Mouse (Mus musculus): ENCODE data around the gene Ilf3.

Gene Ilf3

GRCm38 (mm10) chr9:21401042-21401441 is 33.4 kb downstream of the Ilf3 start:
- DNase-seq (ENCODE audit: extremely low read depth, low read depth) = no peak

GRCm38 (mm10) chr9:21402764-21403253 is 35.1 kb downstream of the Ilf3 start:
- no peak for DNase-seq (ENCODE audit: extremely low read depth, low read depth)

- no peak for DNase-seq (ENCODE audit: extremely low read depth, low read depth)
Observed at GRCm38 (mm10) chr9:21403745-21404144, 36.1 kb downstream of the Ilf3 start.

- DNase-seq (ENCODE audit: extremely low read depth, low read depth) = no peak
Observed at GRCm38 (mm10) chr9:21405525-21405924, 37.9 kb downstream of the Ilf3 start.

GRCm38 (mm10) chr9:21407951-21408350 is 40.3 kb downstream of the Ilf3 start:
- DNase-seq (ENCODE audit: extremely low read depth, low read depth) = no peak

GRCm38 (mm10) chr9:21408624-21409023 is 41.0 kb downstream of the Ilf3 start:
- DNase-seq (ENCODE audit: extremely low read depth, low read depth) = no peak

- peak; percentile 63 for DNase-seq (ENCODE audit: extremely low read depth, low read depth)
Observed at GRCm38 (mm10) chr9:21409592-21410317, 42.1 kb downstream of the Ilf3 start.

- peak; percentile 97 for DNase-seq (ENCODE audit: extremely low read depth, low read depth)
Observed at GRCm38 (mm10) chr9:21411669-21412550, 44.2 kb downstream of the Ilf3 start, which contains the start of gene Qtrt1. Gene Qtrt1, plus strand, starts transcription at chr9:21411837.

- DNase-seq (ENCODE audit: extremely low read depth, low read depth) = no peak
Observed at GRCm38 (mm10) chr9:21417866-21418265, 50.2 kb downstream of the Ilf3 start.

- DNase-seq (ENCODE audit: extremely low read depth, low read depth) = no peak
Observed at GRCm38 (mm10) chr9:21419646-21420045, 52.0 kb downstream of the Ilf3 start.

- peak; percentile 100 for DNase-seq (ENCODE audit: extremely low read depth, low read depth)
Observed at GRCm38 (mm10) chr9:21424631-21425555, 57.2 kb downstream of the Ilf3 start, which contains the start of gene Dnm2. Gene Dnm2, plus strand, starts transcription at chr9:21424908.

- no peak for DNase-seq (ENCODE audit: extremely low read depth, low read depth)
Observed at GRCm38 (mm10) chr9:21425556-21425945, 57.9 kb downstream of the Ilf3 start.

GRCm38 (mm10) chr9:21426013-21426412 is 58.3 kb downstream of the Ilf3 start:
- peak; percentile 75 for DNase-seq (ENCODE audit: extremely low read depth, low read depth)

- no peak for DNase-seq (ENCODE audit: extremely low read depth, low read depth)
Observed at GRCm38 (mm10) chr9:21426525-21426924, 58.9 kb downstream of the Ilf3 start.

GRCm38 (mm10) chr9:21427773-21428172 is 60.1 kb downstream of the Ilf3 start:
- no peak for DNase-seq (ENCODE audit: extremely low read depth, low read depth)

GRCm38 (mm10) chr9:21428178-21428577 is 60.5 kb downstream of the Ilf3 start:
- DNase-seq (ENCODE audit: extremely low read depth, low read depth) = no peak

GRCm38 (mm10) chr9:21430724-21431123 is 63.1 kb downstream of the Ilf3 start:
- DNase-seq (ENCODE audit: extremely low read depth, low read depth) = no peak

- DNase-seq (ENCODE audit: extremely low read depth, low read depth) = no peak
Observed at GRCm38 (mm10) chr9:21432066-21432465, 64.4 kb downstream of the Ilf3 start.

GRCm38 (mm10) chr9:21433766-21434165 is 66.1 kb downstream of the Ilf3 start:
- DNase-seq (ENCODE audit: extremely low read depth, low read depth) = no peak

- DNase-seq (ENCODE audit: extremely low read depth, low read depth) = no peak
Observed at GRCm38 (mm10) chr9:21434410-21434809, 66.7 kb downstream of the Ilf3 start.

All from MEL-GATA-1-ER (cell line).